Mouse (Mus musculus) lung, embryonic 16.5 days (tissue): ENCODE data around the gene Map9. TPM values are rescaled to one million over a fixed set of nuclear protein-coding genes. Genes with fewer than 3 reads are reported as not detected.
"Not testable (repeated sequence)": the region's sequence is repeated elsewhere in the genome, so short reads cannot be mapped to it uniquely, and the experiment has no call there.

Experiments used
- ATAC-seq: fragments of 200-750 bp; cut with Nextera tagmentation; 2 replicates; pipeline ENCODE4 v1.8.0; 2017; ENCODE audit warnings: low read depth, mild to moderate bottlenecking, moderate library complexity
- H3K27ac ChIP-seq: fragments of 300-500 bp; sonication (generic); 2 replicates; pipeline ENCODE4 v1.5.1; 2014; ENCODE audit warnings: mild to moderate bottlenecking, control low read depth, low read length
- H3K27me3 ChIP-seq: fragments of 300-500 bp; sonication (generic); 2 replicates; pipeline ENCODE4 v1.6.1; 2014; ENCODE audit warnings: low read depth, low read length, mixed read lengths; ENCODE audit not compliant: control insufficient read depth, insufficient read depth
- H3K36me3 ChIP-seq: fragments of 300-500 bp; sonication (generic); 2 replicates; pipeline ENCODE4 v1.6.1; 2014; ENCODE audit warnings: low read length; ENCODE audit not compliant: control insufficient read depth, insufficient read depth
- H3K4me1 ChIP-seq: fragments of 300-500 bp; sonication (generic); replicated peaks from 2 replicates; pipeline ENCODE4 v1.6.1; 2014; ENCODE audit warnings: low read length, mixed read lengths; ENCODE audit not compliant: control insufficient read depth, insufficient read depth
- H3K4me2 ChIP-seq: fragments of 300-500 bp; sonication (generic); 2 replicates; pipeline ENCODE4 v1.6.1; 2014; ENCODE audit warnings: low read depth, low read length, control low read depth
- H3K4me3 ChIP-seq: fragments of 300-500 bp; sonication (generic); 2 replicates; pipeline ENCODE4 v1.5.1; 2014; ENCODE audit warnings: mild to moderate bottlenecking, low read length, control low read depth
- H3K9ac ChIP-seq: fragments of 300-500 bp; sonication (generic); 2 replicates; pipeline ENCODE4 v1.6.1; 2014; ENCODE audit warnings: low read length, control low read depth
- H3K9me3 ChIP-seq: fragments of 300-500 bp; sonication (generic); 2 replicates; pipeline ENCODE4 v1.6.1; 2016; ENCODE audit warnings: low read length; ENCODE audit not compliant: control insufficient read depth
- WGBS: fragments of 180-500 bp; shearing (Covaris S2); extraction: QIAGEN DNeasy Blood & Tissue Kit; methylation state at CpG from one replicate; pipeline ENCODE4 v1.1.7; 2014; 5-methylcytosine and 5-hydroxymethylcytosine counted together
- polyA plus RNA-seq: library from polyadenylated mRNA; unstranded; fragments of >200 nt; fragmentation: Nextera tagmentation; extraction: Ambion mirVana; gene quantifications from 2 replicates; pipeline ENCODE4 v1.2.1, GENCODE M21; 2015

The Map9 gene
- 9.6 and 11.1 TPM in 2 replicates for polyA plus RNA-seq

DNA sequence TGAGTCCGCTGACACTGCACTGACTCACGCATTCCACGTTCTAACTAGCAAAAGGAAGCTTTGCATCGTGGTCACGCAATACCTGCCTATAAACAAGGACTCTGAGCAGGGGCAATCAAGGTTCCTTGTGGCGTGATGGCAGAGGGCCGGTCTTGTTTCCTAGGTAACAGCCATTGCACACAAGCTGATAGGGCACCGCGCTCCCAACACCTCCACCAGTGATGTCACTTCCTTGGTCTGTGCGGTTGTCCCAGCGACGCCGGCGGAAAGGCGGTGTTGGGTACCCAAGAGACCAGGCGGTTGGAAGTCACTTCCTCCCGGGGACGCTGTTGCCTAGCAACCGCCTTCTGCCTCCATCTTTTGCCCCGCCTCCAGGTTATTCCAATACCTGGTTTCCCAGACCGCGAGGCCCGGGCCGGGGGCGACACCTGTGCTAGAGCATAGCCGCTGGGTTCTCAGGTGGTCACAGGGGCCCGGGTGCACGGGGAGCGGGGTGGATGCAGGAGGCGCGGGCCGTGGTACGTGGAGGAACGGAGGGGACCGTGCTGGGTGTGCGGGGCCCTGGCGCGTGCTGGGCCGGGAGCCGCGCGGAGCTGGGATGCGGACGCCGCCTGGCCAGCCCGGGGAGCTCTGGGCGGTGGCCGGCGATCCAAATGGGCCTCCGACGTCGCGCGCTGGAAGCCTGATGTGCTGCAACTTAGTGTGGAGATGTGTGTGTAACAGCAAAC lies at the start of gene Map9:
Gene Map9 (plus strand): TSS at position 248 of the 728 bp plus-strand sequence.
- ATAC-seq: peak; percentile 100
- Histone ChIP-seq H3K4me3 (peak within 1 kb of the TSS; percentile 78), H3K36me3 (no peaks in the 10 kb centered on the region), H3K9ac (peak within 1 kb of the TSS; percentile 61), H3K27ac (no peak within 1 kb of the TSS; the same call in 1 of the 2 replicates), H3K4me2 (peak within 1 kb of the TSS; percentile 97), H3K27me3 (no peaks in the 10 kb centered on the region), H3K4me1 (peaks cover 3% of the 10 kb centered on the region), H3K9me3 (no peaks in the 10 kb centered on the region)
- WGBS: under 1% methylated on average over 54 of the region's 54 CpGs

DNA sequence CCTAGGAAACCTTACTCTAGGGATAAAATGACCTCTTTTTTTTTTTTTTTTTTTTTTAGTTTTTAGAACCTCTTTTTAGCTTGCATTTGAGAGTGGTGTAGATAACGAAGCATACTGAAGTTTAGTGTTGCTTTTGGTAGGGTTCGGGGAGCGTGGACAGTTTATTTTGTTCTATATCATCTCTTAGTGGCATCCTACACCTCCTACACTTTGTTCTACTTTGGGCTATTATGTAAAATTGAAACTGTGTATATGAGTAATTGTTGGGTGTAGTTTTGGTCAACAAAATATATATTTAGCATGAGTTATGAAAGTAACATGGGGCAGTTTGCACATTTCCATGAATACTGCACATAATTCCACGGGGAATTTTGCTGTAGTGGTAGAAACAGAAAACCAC lies 42.1 kb upstream of the Map9 start:
- no peaks in the 10 kb centered on the region for H3K27me3 ChIP-seq
- H3K9me3 ChIP-seq: no peaks in the 10 kb centered on the region
- no peak overlapping the region for H3K4me2 ChIP-seq
- H3K4me1 ChIP-seq: no peaks in the 10 kb centered on the region
- H3K27ac ChIP-seq: no peak overlapping the region
- H3K36me3 ChIP-seq: no peaks in the 10 kb centered on the region
- no peak overlapping the region for H3K4me3 ChIP-seq
- no peak for ATAC-seq
- WGBS: 92% methylated on average over 4 of the region's 4 CpGs
- H3K9ac ChIP-seq: no peak overlapping the region

DNA sequence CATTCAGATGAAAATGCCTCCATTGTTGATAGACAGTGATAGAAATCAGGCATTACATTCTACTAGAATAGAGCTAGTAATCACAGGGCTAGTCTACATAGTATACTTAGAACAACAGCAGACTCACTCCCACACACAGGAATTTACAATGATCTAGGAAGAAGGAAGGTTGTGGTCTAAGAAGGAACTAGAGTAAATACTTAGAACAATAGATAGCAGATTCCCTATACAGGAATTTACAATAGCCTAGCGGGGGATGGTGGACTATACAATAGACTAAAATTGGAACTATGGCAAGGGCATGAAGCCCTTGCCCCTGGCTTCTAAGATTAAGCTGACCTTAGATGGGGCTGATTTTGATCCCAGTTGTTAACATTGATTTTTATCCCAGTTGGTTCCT lies 31.1 kb upstream of the Map9 start:
- H3K9ac ChIP-seq, H3K27ac ChIP-seq, H3K36me3 ChIP-seq, H3K9me3 ChIP-seq, H3K4me3 ChIP-seq, H3K4me2 ChIP-seq, H3K4me1 ChIP-seq, H3K27me3 ChIP-seq, ATAC-seq: not testable (repeated sequence)
- WGBS: 88% methylated on average over 1 of the region's 1 CpGs

DNA sequence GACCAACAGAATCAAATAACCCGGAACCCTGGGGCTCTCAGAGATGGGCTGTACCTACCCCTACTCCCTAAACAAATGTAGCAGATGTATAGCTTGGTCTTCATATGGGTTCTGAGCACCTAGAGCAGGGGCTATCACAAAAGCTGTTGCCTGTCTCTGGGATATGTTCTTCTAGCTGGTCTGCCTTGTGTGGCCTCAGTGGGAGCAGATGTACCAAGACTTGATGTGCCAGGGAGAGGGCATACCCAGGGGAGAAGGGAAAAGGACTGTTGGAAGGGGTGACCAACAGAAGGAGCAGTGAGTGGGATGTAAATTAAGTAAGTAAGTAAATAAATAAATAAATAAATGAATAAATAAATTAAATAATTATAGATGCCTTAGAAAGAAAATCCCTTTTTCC lies 25.8 kb upstream of the Map9 start:
- H3K4me3 ChIP-seq: no peak overlapping the region
- no peak overlapping the region for H3K27ac ChIP-seq
- no peak overlapping the region for H3K9ac ChIP-seq
- ATAC-seq: no peak
- WGBS: 95% methylated on average over 1 of the region's 1 CpGs
- no peaks in the 10 kb centered on the region for H3K27me3 ChIP-seq
- H3K36me3 ChIP-seq: no peaks in the 10 kb centered on the region
- no peaks in the 10 kb centered on the region for H3K9me3 ChIP-seq
- H3K4me2 ChIP-seq: no peak overlapping the region
- H3K4me1 ChIP-seq: peaks cover 4% of the 10 kb centered on the region

DNA sequence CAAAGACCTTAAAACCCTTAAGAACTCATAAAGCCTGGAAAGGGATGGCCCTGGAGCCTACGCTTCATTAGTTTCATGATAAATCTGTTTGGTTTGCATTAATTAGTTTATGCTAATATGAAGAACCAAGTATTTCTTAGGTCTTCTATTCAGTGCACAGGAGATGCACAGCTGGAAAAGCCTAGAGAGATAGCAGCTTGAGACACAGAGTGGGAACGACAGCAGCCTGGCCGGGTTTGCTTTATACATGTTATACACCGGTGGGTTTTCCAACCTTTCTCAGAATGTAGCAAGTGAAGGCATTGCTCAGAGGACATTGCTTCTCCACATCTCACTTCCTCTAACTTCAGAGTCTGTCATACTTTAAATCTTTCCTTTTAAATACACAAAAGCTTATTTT lies 25.3 kb upstream of the Map9 start:
- ATAC-seq: no peak
- WGBS: 73% methylated on average over 4 of the region's 4 CpGs
- H3K4me2 ChIP-seq: no peak overlapping the region

DNA sequence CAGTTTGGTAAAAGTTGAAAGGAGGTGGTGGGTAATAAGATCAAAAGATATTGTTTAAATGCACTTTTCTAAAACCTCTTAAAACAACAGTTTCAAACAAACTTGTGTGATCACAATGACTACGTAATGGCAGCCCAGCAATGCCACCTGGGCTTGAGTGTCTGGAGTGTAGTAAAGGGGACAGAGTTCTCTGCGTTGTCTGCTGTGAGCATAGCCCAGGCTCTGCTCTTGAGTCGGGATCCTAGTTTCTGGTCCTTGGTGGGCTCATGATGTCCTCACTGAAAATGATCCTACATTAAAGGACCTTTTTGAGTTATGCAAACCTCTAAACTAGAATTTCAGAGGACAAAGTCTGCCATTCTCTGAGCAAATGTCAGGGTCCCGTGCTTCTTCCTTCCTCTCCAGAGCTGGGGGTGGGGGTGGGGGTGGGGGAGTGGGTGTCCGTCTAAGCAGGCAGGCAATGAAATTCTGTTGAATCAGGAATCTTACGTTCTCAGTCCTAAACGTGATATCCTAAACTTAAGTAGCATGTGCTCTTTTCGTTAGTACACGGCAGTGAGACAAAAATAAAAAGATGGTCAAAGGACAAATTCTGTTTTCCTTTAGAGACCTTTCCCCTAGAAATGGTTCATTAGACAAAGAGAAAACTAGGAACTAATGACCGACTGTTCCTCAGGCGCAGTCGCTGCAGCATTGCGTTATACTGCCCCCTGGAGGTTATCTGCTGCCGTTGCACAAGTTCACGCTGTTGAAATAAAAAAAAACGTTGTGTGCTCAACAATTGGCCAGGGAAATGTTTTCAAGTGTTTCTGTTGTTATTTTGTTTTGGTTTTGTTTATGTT lies 24.5 kb upstream of the Map9 start:
- peak overlapping the region; percentile 57 for H3K9ac ChIP-seq
- peak; percentile 85 for ATAC-seq
- H3K36me3 ChIP-seq: no peaks in the 10 kb centered on the region
- peak overlapping the region; percentile 54 for H3K4me2 ChIP-seq
- 5% methylated on average over 16 of the region's 16 CpGs for WGBS
- peak overlapping the region; percentile 32 for H3K4me3 ChIP-seq
- H3K4me1 ChIP-seq: peaks cover 9% of the 10 kb centered on the region
- H3K27me3 ChIP-seq: no peaks in the 10 kb centered on the region
- H3K9me3 ChIP-seq: no peaks in the 10 kb centered on the region
- H3K27ac ChIP-seq: peak overlapping the region; percentile 39; the same call in 1 of the 2 replicates

More for the DNA sequence above, 25.3 kb upstream of the Map9 start:
- Histone ChIP-seq H3K36me3 (no peaks in the 10 kb centered on the region), H3K9me3 (no peaks in the 10 kb centered on the region), H3K4me1 (peaks cover 4% of the 10 kb centered on the region), H3K9ac (no peak overlapping the region), H3K4me3 (no peak overlapping the region), H3K27me3 (no peaks in the 10 kb centered on the region), H3K27ac (no peak overlapping the region)

DNA sequence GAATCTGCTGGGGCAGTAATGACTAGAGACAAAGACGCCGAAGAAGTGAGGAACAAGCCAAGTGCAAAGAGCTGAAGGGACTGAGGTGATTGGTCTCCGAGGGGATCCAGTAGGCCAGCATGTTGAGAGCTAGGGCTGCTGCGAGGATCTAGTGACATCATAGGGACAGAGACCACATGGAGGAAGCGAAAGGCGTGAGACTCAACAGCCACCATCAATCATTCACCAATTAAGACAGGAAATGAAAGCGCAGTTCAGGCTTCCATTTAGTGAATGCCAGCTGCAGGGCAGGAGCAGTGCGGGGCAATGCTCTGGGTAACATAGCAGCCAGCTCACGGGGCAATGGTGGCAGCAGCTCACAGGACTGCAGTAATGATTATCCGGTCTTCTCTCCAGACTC lies 17.7 kb upstream of the Map9 start:
- Histone ChIP-seq H3K4me1 (peaks cover 5% of the 10 kb centered on the region), H3K4me3 (no peak overlapping the region), H3K9me3 (no peaks in the 10 kb centered on the region), H3K27me3 (no peaks in the 10 kb centered on the region), H3K4me2 (no peak overlapping the region), H3K36me3 (no peaks in the 10 kb centered on the region), H3K27ac (no peak overlapping the region), H3K9ac (no peak overlapping the region)
- no peak for ATAC-seq
- WGBS: 67% methylated on average over 10 of the region's 10 CpGs

DNA sequence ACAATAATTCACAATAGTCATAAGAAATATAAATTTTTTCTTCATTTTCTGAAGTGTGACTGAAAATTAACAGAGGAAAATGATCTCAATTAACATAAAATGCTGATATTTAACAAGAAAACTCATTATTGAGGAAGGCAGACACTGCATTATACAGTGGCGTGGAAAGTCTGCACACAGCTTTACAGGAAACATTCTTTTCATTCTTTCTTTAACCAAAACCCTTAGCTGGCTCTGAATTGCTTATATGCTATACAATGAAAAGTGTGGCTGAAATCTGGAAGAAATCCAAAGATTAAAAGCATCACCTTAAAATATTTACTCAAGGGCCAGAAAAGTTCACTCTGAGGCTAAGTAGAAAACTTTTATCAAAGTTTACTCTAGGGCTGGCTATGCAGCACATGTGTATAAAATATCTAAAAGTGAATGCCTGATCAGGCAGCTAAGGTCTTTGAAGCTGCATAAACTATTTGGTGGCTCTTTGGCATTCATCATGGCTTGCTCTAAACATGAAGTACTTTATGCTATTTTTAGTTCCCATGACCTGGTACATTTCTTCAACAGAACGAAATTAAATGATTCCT lies 9.5 kb upstream of the Map9 start:
- H3K4me3 ChIP-seq: no peak overlapping the region
- H3K4me1 ChIP-seq: peaks cover 16% of the 10 kb centered on the region
- H3K9ac ChIP-seq: no peak overlapping the region
- no peaks in the 10 kb centered on the region for H3K36me3 ChIP-seq
- H3K9me3 ChIP-seq: no peaks in the 10 kb centered on the region
- ATAC-seq: peak; percentile 82
- H3K4me2 ChIP-seq: no peak overlapping the region
- no peaks in the 10 kb centered on the region for H3K27me3 ChIP-seq
- peak overlapping the region; percentile 31; the same call in 1 of the 2 replicates for H3K27ac ChIP-seq
- WGBS: 10% methylated on average over 2 of the region's 2 CpGs

DNA sequence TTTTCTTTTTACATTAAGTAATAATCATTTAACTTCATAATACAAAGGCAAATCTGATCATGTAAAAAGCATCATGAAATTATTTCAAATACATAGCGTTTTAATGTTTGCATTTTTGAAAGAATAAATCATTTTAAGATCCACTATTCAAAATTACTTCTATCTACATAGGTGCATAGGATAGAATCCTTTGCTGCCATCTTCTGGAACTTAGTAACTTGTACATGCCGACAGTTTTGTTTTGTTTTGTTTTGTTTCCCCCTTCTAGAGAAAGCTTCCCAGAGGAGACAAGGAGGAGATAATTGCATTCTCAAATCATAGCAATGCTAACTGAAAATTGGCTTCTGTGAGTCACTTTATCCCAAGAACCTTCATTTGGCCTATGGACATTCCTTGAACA lies 7.5 kb upstream of the Map9 start:
- Histone ChIP-seq H3K4me1 (peaks cover 16% of the 10 kb centered on the region), H3K27me3 (no peaks in the 10 kb centered on the region), H3K4me2 (no peak overlapping the region), H3K27ac (no peak overlapping the region), H3K36me3 (no peaks in the 10 kb centered on the region), H3K4me3 (no peak overlapping the region), H3K9ac (no peak overlapping the region), H3K9me3 (no peaks in the 10 kb centered on the region)
- no peak for ATAC-seq
- WGBS: 15% methylated on average over 2 of the region's 2 CpGs
